Mouse (Mus musculus) G1E (cell line): Measurements from ENCODE around the gene Ptprn.

Source experiments
- CTCF ChIP-seq: IDR thresholded peaks from 2 replicates; pipeline ENCODE4 v1.5.1; 2012; ENCODE audit warnings: low read depth, low read length, inconsistent platforms, mixed read lengths
- GATA1 ChIP-seq: IDR thresholded peaks from 2 replicates; pipeline ENCODE4 v1.6.1; 2012; ENCODE audit warnings: borderline replicate concordance, low read length, inconsistent platforms, mixed read lengths
- POLR2AphosphoS5 ChIP-seq: IDR thresholded peaks from 2 replicates; pipeline ENCODE4 v1.6.1; 2012; ENCODE audit warnings: low read depth, low read length, inconsistent platforms; ENCODE audit not compliant: insufficient replicate concordance

DNA sequence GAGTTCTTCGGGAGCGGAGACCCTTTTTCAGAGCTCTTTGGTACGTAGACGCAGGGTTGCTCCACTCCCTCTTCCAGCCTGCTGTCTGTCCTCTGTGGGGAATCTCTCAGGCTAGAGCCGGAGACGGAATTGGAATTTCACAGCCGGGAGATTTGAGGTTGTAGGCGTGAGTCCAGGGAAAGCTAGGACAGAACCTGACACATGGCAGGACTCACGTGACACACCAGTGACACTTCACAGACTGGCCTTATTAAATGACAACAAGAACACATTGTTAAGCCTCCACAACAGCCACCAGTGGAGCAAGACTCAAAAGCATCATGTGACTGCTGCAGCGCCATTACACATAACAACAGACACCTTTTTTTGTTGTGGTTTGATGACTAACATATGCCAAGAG lies 24.7 kb downstream of the Ptprn start:
- no peak for TF ChIP-seq CTCF
- no peak for TF ChIP-seq GATA1
- no peak for TF ChIP-seq POLR2AphosphoS5
